Mouse (Mus musculus) bone marrow, adult 2 months (tissue): ENCODE results near the gene Mpo. TPM values are rescaled to one million over a fixed set of nuclear protein-coding genes. Genes with fewer than 3 reads are reported as not detected.

Source experiments
- H3K27ac ChIP-seq: fragments of 200-500 bp; 2 replicates; pipeline ENCODE4 v1.5.1; 2012; ENCODE audit warnings: low read depth, mild to moderate bottlenecking, control low read depth, inconsistent platforms, low read length; ENCODE audit not compliant: control insufficient read depth, poor library complexity, insufficient read depth
- H3K4me1 ChIP-seq: fragments of 200-500 bp; 2 replicates; pipeline ENCODE4 v1.6.1; 2011; ENCODE audit warnings: low read length; ENCODE audit not compliant: control insufficient read depth, insufficient read depth
- H3K4me3 ChIP-seq: fragments of 200-500 bp; replicated peaks from 2 replicates; pipeline ENCODE3; 2011; ENCODE audit warnings: mild to moderate bottlenecking, low read depth, low read length, control low read depth; ENCODE audit not compliant: control insufficient read depth
- CTCF ChIP-seq: fragments of 200-500 bp; IDR thresholded peaks from 2 replicates; pipeline ENCODE4 v1.5.1; 2011; ENCODE audit warnings: low read length, control low read depth; ENCODE audit not compliant: control insufficient read depth, insufficient read depth
- POLR2A ChIP-seq: fragments of 200-500 bp; IDR thresholded peaks from 2 replicates; pipeline ENCODE4 v1.6.1; 2011; ENCODE audit warnings: low read depth, mild to moderate bottlenecking, control low read depth, low read length, borderline replicate concordance; ENCODE audit not compliant: control insufficient read depth
- WGBS: fragments of 180-500 bp; shearing (Covaris S2); methylation state at CpG from one replicate; pipeline ENCODE4 v1.1.7; 2018; 5-methylcytosine and 5-hydroxymethylcytosine counted together
- polyA plus RNA-seq: library from polyadenylated mRNA; stranded (reverse); fragments of >200 nt; gene quantifications from 2 replicates; pipeline ENCODE4 v1.2.4, GENCODE M21; 2011; ENCODE audit warnings: low replicate concordance; ENCODE audit not compliant: missing spikeins, insufficient read depth, insufficient read length

Gene Mpo
- polyA plus RNA-seq, 1 experiment = 630 TPM

GRCm38 (mm10) chr11:87805448-87805847, 12.1 kb downstream of the Mpo start:
- Histone ChIP-seq H3K4me3 (no peak overlapping the region), H3K4me1 (peaks cover 5% of the 10 kb centered on the region; the same call in 1 of the 2 replicates), H3K27ac (no peak overlapping the region)
- TF ChIP-seq POLR2A = no peak
- TF ChIP-seq CTCF = peak; percentile 35
- WGBS = 65% methylated on average over 1 of the region's 1 CpGs

- 58% methylated on average over 6 of the region's 6 CpGs for WGBS
- H3K4me3 ChIP-seq = no peak overlapping the region
- no peak overlapping the region for H3K27ac ChIP-seq
- TF ChIP-seq POLR2A (no peak), CTCF (no peak)
- peaks cover 2% of the 10 kb centered on the region; the same call in 1 of the 2 replicates for H3K4me1 ChIP-seq
Measured at GRCm38 (mm10) chr11:87807433-87807832, 14.1 kb downstream of the Mpo start.

DNA sequence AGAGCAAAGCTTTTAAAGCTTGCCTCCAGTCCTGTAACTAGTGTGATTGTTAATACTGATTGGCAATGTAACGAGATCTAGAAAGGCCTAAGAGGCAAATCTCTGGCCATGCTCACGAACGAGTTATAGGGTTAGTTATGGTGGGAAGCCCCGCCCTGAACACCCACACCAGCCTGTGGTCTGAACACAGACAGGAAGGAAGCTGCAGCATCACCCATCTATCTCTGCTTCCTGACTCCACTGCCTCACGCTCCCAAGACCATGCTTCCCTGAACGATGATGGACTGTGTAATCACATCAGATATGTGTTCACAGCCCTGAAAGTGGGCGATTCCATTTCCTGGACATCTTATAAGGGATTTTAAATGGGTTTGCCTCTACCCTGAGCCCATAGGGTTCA, 14.9 kb downstream of the Mpo start:
- Histone ChIP-seq H3K4me1 (peaks cover 2% of the 10 kb centered on the region; the same call in 1 of the 2 replicates), H3K27ac (no peak overlapping the region), H3K4me3 (no peak overlapping the region)
- TF ChIP-seq CTCF (no peak), POLR2A (no peak)
- WGBS = 8% methylated on average over 7 of the region's 7 CpGs

DNA sequence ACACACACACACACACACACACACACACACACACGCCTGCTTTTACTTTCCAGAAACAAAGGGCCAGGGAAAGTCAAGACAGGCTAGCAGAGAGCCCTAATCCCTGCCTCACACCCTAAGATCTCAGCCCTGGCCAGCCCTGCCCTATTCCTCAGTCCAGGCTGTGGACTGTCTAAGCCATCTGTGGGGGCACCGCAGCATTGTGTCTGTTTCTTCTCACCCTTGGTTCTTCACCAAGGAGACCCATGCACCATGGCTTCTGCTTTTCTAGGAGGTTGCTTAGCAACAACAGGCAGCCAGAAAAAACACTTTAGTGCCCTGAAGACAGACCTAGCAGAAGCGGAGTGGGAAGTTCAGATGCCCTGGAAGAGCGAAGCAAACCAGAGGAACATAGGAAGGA, 18.0 kb downstream of the Mpo start:
- TF ChIP-seq POLR2A (no peak), CTCF (no peak)
- H3K27ac ChIP-seq = no peak overlapping the region
- 23% methylated on average over 4 of the region's 4 CpGs for WGBS
- H3K4me1 ChIP-seq = peaks cover 2% of the 10 kb centered on the region; the same call in 1 of the 2 replicates
- no peak overlapping the region for H3K4me3 ChIP-seq

GRCm38 (mm10) chr11:87814831-87815230, 21.4 kb downstream of the Mpo start:
- Histone ChIP-seq H3K4me3 (no peak overlapping the region), H3K4me1 (no peaks in the 10 kb centered on the region), H3K27ac (no peak overlapping the region)
- TF ChIP-seq CTCF (no peak), POLR2A (no peak)
- 68% methylated on average over 8 of the region's 8 CpGs for WGBS

GRCm38 (mm10) chr11:87816707-87817442, 23.5 kb downstream of the Mpo start:
- Histone ChIP-seq H3K4me3 (no peak overlapping the region), H3K4me1 (no peaks in the 10 kb centered on the region), H3K27ac (no peak overlapping the region)
- 5% methylated on average over 31 of the region's 31 CpGs for WGBS
- TF ChIP-seq CTCF = peak; percentile 78
- TF ChIP-seq POLR2A = no peak

- Histone ChIP-seq H3K4me1 (no peaks in the 10 kb centered on the region), H3K27ac (no peak overlapping the region), H3K4me3 (no peak overlapping the region)
- 31% methylated on average over 4 of the region's 4 CpGs for WGBS
- no peak for TF ChIP-seq POLR2A
- no peak for TF ChIP-seq CTCF
Measured at GRCm38 (mm10) chr11:87817443-87817773, 24.0 kb downstream of the Mpo start.

DNA sequence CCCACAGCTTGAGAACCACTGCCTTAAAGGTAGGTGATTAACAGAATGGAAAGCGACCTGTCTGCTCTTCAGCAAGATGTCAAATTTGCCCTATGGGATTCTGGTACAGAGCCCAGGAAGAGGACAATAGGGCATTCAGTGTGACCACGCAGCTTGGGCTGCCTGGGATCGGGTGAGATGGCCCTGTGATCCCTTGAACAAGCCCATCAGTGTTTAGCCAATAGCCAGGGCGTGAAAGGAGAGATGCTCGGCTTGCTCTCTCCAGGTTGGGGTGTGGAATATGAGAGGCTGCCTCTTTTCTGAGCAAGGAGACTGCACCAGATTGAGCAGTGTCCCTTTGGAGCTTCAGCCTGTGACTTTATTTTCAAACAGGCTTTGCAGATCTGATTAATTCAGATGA, 28.1 kb downstream of the Mpo start:
- 71% methylated on average over 5 of the region's 5 CpGs for WGBS
- no peak overlapping the region for H3K27ac ChIP-seq
- no peaks in the 10 kb centered on the region for H3K4me1 ChIP-seq
- TF ChIP-seq POLR2A (no peak), CTCF (no peak)
- H3K4me3 ChIP-seq = no peak overlapping the region

- WGBS = 54% methylated on average over 10 of the region's 10 CpGs
- H3K4me3 ChIP-seq = no peak within 1 kb of the TSS
- H3K4me1 ChIP-seq = no peaks in the 10 kb centered on the region
- TF ChIP-seq CTCF = no peak
- no peak within 1 kb of the TSS for H3K27ac ChIP-seq
Measured at GRCm38 (mm10) chr11:87828239-87828900, 35.0 kb downstream of the Mpo start, which contains the start of gene Lpo. TSS of gene Lpo (minus strand) at chr11:87828289.
